Mouse (Mus musculus) intestine, embryonic 16.5 days (tissue): ENCODE results near the gene Pik3r5. TPM values are rescaled to one million over a fixed set of nuclear protein-coding genes. Genes with fewer than 3 reads are reported as not detected.
A peak's percentile ranks its signal among the peaks of the same experiment; 100 is the strongest.

ENCODE experiments used
- ATAC-seq: fragments of 200-750 bp; cut with Nextera tagmentation; 2 replicates; pipeline ENCODE4 v1.8.0; 2017; ENCODE audit warnings: moderate TSS enrichment, moderate library complexity
- H3K27ac ChIP-seq: fragments of 300-500 bp; sonication (generic); 2 replicates; pipeline ENCODE4 v1.5.1; 2014; ENCODE audit warnings: mild to moderate bottlenecking, low read length
- H3K27me3 ChIP-seq: fragments of 300-500 bp; sonication (generic); replicated peaks from 2 replicates; pipeline ENCODE4 v1.6.1; 2014; ENCODE audit warnings: low read length, control low read depth, mixed read lengths; ENCODE audit not compliant: control insufficient read depth, insufficient read depth
- H3K36me3 ChIP-seq: fragments of 300-500 bp; sonication (generic); 2 replicates; pipeline ENCODE4 v1.6.1; 2014; ENCODE audit warnings: low read length, control low read depth; ENCODE audit not compliant: control insufficient read depth, insufficient read depth
- H3K4me1 ChIP-seq: fragments of 300-500 bp; sonication (generic); 2 replicates; pipeline ENCODE4 v1.6.1; 2014; ENCODE audit warnings: low read length, control low read depth, mixed read lengths; ENCODE audit not compliant: control insufficient read depth, insufficient read depth
- H3K4me2 ChIP-seq: fragments of 300-500 bp; sonication (generic); 2 replicates; pipeline ENCODE4 v1.6.1; 2014; ENCODE audit warnings: low read depth, low read length, control low read depth
- H3K4me3 ChIP-seq: fragments of 300-500 bp; sonication (generic); 2 replicates; pipeline ENCODE4 v1.5.1; 2014; ENCODE audit warnings: mild to moderate bottlenecking, low read length
- H3K9ac ChIP-seq: fragments of 300-500 bp; sonication (generic); 2 replicates; pipeline ENCODE4 v1.6.1; 2014; ENCODE audit warnings: low read depth, low read length
- H3K9me3 ChIP-seq: fragments of 300-500 bp; sonication (generic); 2 replicates; pipeline ENCODE4 v1.6.1; 2016; ENCODE audit warnings: low read length, control low read depth; ENCODE audit not compliant: control insufficient read depth
- WGBS: fragments of 180-500 bp; shearing (Covaris S2); extraction: QIAGEN DNeasy Blood & Tissue Kit; methylation state at CpG from one replicate; pipeline ENCODE4 v1.1.7; 2014; 5-methylcytosine and 5-hydroxymethylcytosine counted together
- polyA plus RNA-seq: library from polyadenylated mRNA; unstranded; fragments of >200 nt; fragmentation: Nextera tagmentation; extraction: Ambion mirVana; gene quantifications from 2 replicates; pipeline ENCODE4 v1.2.1, GENCODE M21; 2015

The Pik3r5 gene
- polyA plus RNA-seq, 1 experiment from 2014 or later = 0.54 TPM

- Histone ChIP-seq H3K9me3 (no peaks in the 10 kb centered on the region), H3K27ac (no peak overlapping the region), H3K27me3 (no peaks in the 10 kb centered on the region), H3K36me3 (no peaks in the 10 kb centered on the region), H3K4me3 (no peak overlapping the region), H3K9ac (no peak overlapping the region), H3K4me1 (peaks cover 16% of the 10 kb centered on the region; the same call in 1 of the 2 replicates), H3K4me2 (no peak overlapping the region)
- no peak for ATAC-seq
- 65% methylated on average over 6 of the region's 6 CpGs for WGBS
These were observed 65.2 kb downstream of the Pik3r5 start for GRCm38 (mm10) chr11:68497081-68497480.

- no peak overlapping the region for H3K4me2 ChIP-seq
- no peaks in the 10 kb centered on the region for H3K27me3 ChIP-seq
- no peaks in the 10 kb centered on the region for H3K9me3 ChIP-seq
- no peak overlapping the region for H3K9ac ChIP-seq
- no peak for ATAC-seq
- 92% methylated on average over 11 of the region's 11 CpGs for WGBS
- H3K4me3 ChIP-seq = no peak overlapping the region
- peaks cover 16% of the 10 kb centered on the region; the same call in 1 of the 2 replicates for H3K4me1 ChIP-seq
- no peaks in the 10 kb centered on the region for H3K36me3 ChIP-seq
- H3K27ac ChIP-seq = no peak overlapping the region
These were observed 66.6 kb downstream of the Pik3r5 start for GRCm38 (mm10) chr11:68498517-68498916.

- no peak for ATAC-seq
- Histone ChIP-seq H3K27ac (no peak overlapping the region), H3K9me3 (no peaks in the 10 kb centered on the region), H3K9ac (no peak overlapping the region), H3K27me3 (no peaks in the 10 kb centered on the region), H3K4me2 (no peak overlapping the region), H3K4me3 (no peak overlapping the region), H3K36me3 (no peaks in the 10 kb centered on the region), H3K4me1 (peaks cover 14% of the 10 kb centered on the region; the same call in 1 of the 2 replicates)
- WGBS = 61% methylated on average over 8 of the region's 8 CpGs
These were observed 67.2 kb downstream of the Pik3r5 start for GRCm38 (mm10) chr11:68498999-68499699.

GRCm38 (mm10) chr11:68500949-68501350, 69.0 kb downstream of the Pik3r5 start:
- Histone ChIP-seq H3K27ac (no peak overlapping the region), H3K9me3 (no peaks in the 10 kb centered on the region), H3K27me3 (no peaks in the 10 kb centered on the region), H3K4me3 (no peak overlapping the region), H3K9ac (no peak overlapping the region), H3K36me3 (no peaks in the 10 kb centered on the region), H3K4me1 (peaks cover 10% of the 10 kb centered on the region; the same call in 1 of the 2 replicates), H3K4me2 (0 out of 2 replicates have a peak overlapping the region, but pooled peaks have one; percentile 2)
- 45% methylated on average over 14 of the region's 14 CpGs for WGBS
- ATAC-seq = peak; percentile 76

GRCm38 (mm10) chr11:68502408-68502807, 70.5 kb downstream of the Pik3r5 start:
- no peak overlapping the region for H3K4me2 ChIP-seq
- H3K9ac ChIP-seq = no peak overlapping the region
- H3K4me3 ChIP-seq = no peak overlapping the region
- WGBS = 68% methylated on average over 2 of the region's 2 CpGs
- H3K4me1 ChIP-seq = peaks cover 7% of the 10 kb centered on the region; the same call in 1 of the 2 replicates
- no peaks in the 10 kb centered on the region for H3K27me3 ChIP-seq
- ATAC-seq = no peak
- H3K27ac ChIP-seq = no peak overlapping the region
- no peaks in the 10 kb centered on the region for H3K36me3 ChIP-seq
- no peaks in the 10 kb centered on the region for H3K9me3 ChIP-seq

- ATAC-seq = no peak
- Histone ChIP-seq H3K9me3 (no peaks in the 10 kb centered on the region), H3K9ac (no peak within 1 kb of the TSS), H3K36me3 (no peaks in the 10 kb centered on the region), H3K27ac (no peak within 1 kb of the TSS), H3K4me3 (peak within 1 kb of the TSS; percentile 22), H3K4me2 (0 out of 2 replicates have a peak within 1 kb of the TSS, but pooled peaks have one; percentile 19), H3K4me1 (peaks cover 7% of the 10 kb centered on the region; the same call in 1 of the 2 replicates), H3K27me3 (no peaks in the 10 kb centered on the region)
- WGBS = 84% methylated on average over 8 of the region's 8 CpGs
These were observed 71.1 kb downstream of the Pik3r5 start, which contains the start of gene Pik3r6 for GRCm38 (mm10) chr11:68502902-68503629. Gene Pik3r6 (plus strand): TSS chr11:68503019.

- Histone ChIP-seq H3K4me2 (no peak overlapping the region), H3K27ac (no peak overlapping the region), H3K36me3 (no peaks in the 10 kb centered on the region), H3K4me1 (peaks cover 7% of the 10 kb centered on the region; the same call in 1 of the 2 replicates), H3K4me3 (no peak overlapping the region), H3K9me3 (no peaks in the 10 kb centered on the region), H3K9ac (no peak overlapping the region), H3K27me3 (no peaks in the 10 kb centered on the region)
- no peak for ATAC-seq
- WGBS = 88% methylated on average over 11 of the region's 11 CpGs
These were observed 73.0 kb downstream of the Pik3r5 start for GRCm38 (mm10) chr11:68504913-68505312.

- no peak overlapping the region for H3K9ac ChIP-seq
- H3K36me3 ChIP-seq = no peaks in the 10 kb centered on the region
- no peak overlapping the region for H3K27ac ChIP-seq
- 91% methylated on average over 7 of the region's 7 CpGs for WGBS
- ATAC-seq = no peak
- H3K9me3 ChIP-seq = no peaks in the 10 kb centered on the region
- no peaks in the 10 kb centered on the region for H3K4me1 ChIP-seq
- no peak overlapping the region for H3K4me3 ChIP-seq
- no peak overlapping the region for H3K4me2 ChIP-seq
- H3K27me3 ChIP-seq = no peaks in the 10 kb centered on the region
These were observed 75.3 kb downstream of the Pik3r5 start for GRCm38 (mm10) chr11:68507246-68507645.

GRCm38 (mm10) chr11:68508619-68509018, 76.7 kb downstream of the Pik3r5 start:
- no peak overlapping the region for H3K4me2 ChIP-seq
- H3K9me3 ChIP-seq = no peaks in the 10 kb centered on the region
- H3K27me3 ChIP-seq = no peaks in the 10 kb centered on the region
- H3K27ac ChIP-seq = no peak overlapping the region
- WGBS = 62% methylated on average over 5 of the region's 5 CpGs
- H3K9ac ChIP-seq = no peak overlapping the region
- H3K4me1 ChIP-seq = no peaks in the 10 kb centered on the region
- no peaks in the 10 kb centered on the region for H3K36me3 ChIP-seq
- no peak for ATAC-seq
- no peak overlapping the region for H3K4me3 ChIP-seq
